Mouse (Mus musculus) thymus, adult 2 months (tissue): Measurements from ENCODE around the gene Apoa1. TPM values are rescaled to one million over a fixed set of nuclear protein-coding genes. Genes with fewer than 3 reads are reported as not detected.

Source experiments
- DNase-seq: peaks from one replicate; pipeline ENCODE4 v3.0.0; 2021
- H3K27ac ChIP-seq: fragments of 200-500 bp; 2 replicates; pipeline ENCODE4 v1.5.1; 2012; ENCODE audit warnings: low read length, control low read depth; ENCODE audit not compliant: control insufficient read depth, insufficient read depth
- H3K27me3 ChIP-seq: fragments of 200-500 bp; 2 replicates; pipeline ENCODE4 v1.6.1; 2012; ENCODE audit warnings: mild to moderate bottlenecking, low read length, moderate library complexity, mixed read lengths; ENCODE audit not compliant: control insufficient read depth, insufficient read depth
- H3K36me3 ChIP-seq: fragments of 200-500 bp; 2 replicates; pipeline ENCODE4 v1.6.1; 2012; ENCODE audit warnings: mild to moderate bottlenecking, low read length, moderate library complexity; ENCODE audit not compliant: control insufficient read depth, insufficient read depth
- H3K4me1 ChIP-seq: fragments of 200-500 bp; replicated peaks from 2 replicates; pipeline ENCODE4 v1.6.1; 2012; ENCODE audit warnings: low read length; ENCODE audit not compliant: control insufficient read depth, insufficient read depth
- H3K4me3 ChIP-seq: fragments of 200-500 bp; 2 replicates; pipeline ENCODE4 v1.5.1; 2012; ENCODE audit warnings: mild to moderate bottlenecking, low read length, control low read depth, moderate library complexity; ENCODE audit not compliant: control insufficient read depth, insufficient read depth
- CTCF ChIP-seq: fragments of 200-500 bp; IDR thresholded peaks from 2 replicates; pipeline ENCODE4 v1.5.1; 2012; ENCODE audit warnings: mild to moderate bottlenecking, control low read depth, low read length, moderate library complexity, borderline replicate concordance; ENCODE audit not compliant: control insufficient read depth, poor library complexity, insufficient read depth; ENCODE audit errors: extremely low read depth
- POLR2A ChIP-seq: fragments of 200-500 bp; IDR thresholded peaks from 2 replicates; pipeline ENCODE4 v1.6.1; 2012; ENCODE audit warnings: mild to moderate bottlenecking, low read length, control low read depth, moderate library complexity; ENCODE audit not compliant: control insufficient read depth, poor library complexity, insufficient read depth; ENCODE audit errors: extremely low read depth
- WGBS: fragments of 180-500 bp; shearing (Covaris S2); methylation state at CpG from one replicate; pipeline ENCODE4 v1.1.7; 2018; 5-methylcytosine and 5-hydroxymethylcytosine counted together
- polyA plus RNA-seq: library from polyadenylated mRNA; depleted of rRNA; stranded (reverse); fragments of >200 nt; gene quantifications from 2 replicates; pipeline ENCODE4 v1.2.3, GENCODE M21; 2012; rRNA removed

Gene Apoa1
- polyA plus RNA-seq, 1 experiment: 3.3 TPM

- no peak for DNase-seq
- Histone ChIP-seq H3K27me3 (no peaks in the 10 kb centered on the region; the same call in 1 of the 2 replicates), H3K4me1 (peaks cover 8% of the 10 kb centered on the region), H3K36me3 (no peaks in the 10 kb centered on the region), H3K4me3 (no peak overlapping the region), H3K27ac (no peak overlapping the region)
- WGBS: 93% methylated on average over 5 of the region's 5 CpGs
- TF ChIP-seq CTCF (no peak), POLR2A (no peak)
These were observed 40.7 kb downstream of the Apoa1 start for GRCm38 (mm10) chr9:46269125-46269524.

DNA sequence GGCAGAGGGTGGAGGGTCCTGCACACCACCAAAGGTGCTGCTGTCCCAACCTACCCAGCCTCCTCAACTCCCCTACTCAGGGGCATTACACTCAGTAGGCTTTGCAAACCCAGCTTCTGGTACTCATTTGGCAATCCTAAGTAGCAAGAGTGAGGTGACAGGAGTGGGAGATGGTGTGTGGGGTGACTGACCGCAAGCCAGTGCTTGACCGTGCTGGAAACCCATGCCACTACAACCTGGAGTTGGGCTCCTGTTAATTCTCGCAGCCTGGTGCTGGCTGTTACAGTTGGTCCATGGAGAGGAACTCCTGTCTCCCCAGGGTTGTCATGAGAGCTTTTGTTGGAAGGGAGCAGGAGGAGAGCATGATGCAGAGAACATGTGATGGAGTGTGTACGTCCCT is 42.4 kb downstream of the Apoa1 start:
- H3K36me3 ChIP-seq: peaks cover 6% of the 10 kb centered on the region
- no peak overlapping the region for H3K27ac ChIP-seq
- peaks cover 8% of the 10 kb centered on the region for H3K4me1 ChIP-seq
- H3K4me3 ChIP-seq: no peak overlapping the region
- DNase-seq: no peak
- no peaks in the 10 kb centered on the region; the same call in 1 of the 2 replicates for H3K27me3 ChIP-seq
- WGBS: 98% methylated on average over 4 of the region's 4 CpGs
- TF ChIP-seq POLR2A: no peak
- no peak for TF ChIP-seq CTCF

GRCm38 (mm10) chr9:46272070-46272469 is 43.7 kb downstream of the Apoa1 start:
- H3K4me1 ChIP-seq: peaks cover 8% of the 10 kb centered on the region
- H3K27me3 ChIP-seq: no peaks in the 10 kb centered on the region; the same call in 1 of the 2 replicates

GRCm38 (mm10) chr9:46272677-46273454 is 44.5 kb downstream of the Apoa1 start, which contains the start of gene Zpr1:
TSS of gene Zpr1 (plus strand) at chr9:46273064.
- TF ChIP-seq POLR2A: peak; percentile 77
- 0 out of 2 replicates have a peak, but pooled peaks have one; percentile 17 for TF ChIP-seq CTCF
- DNase-seq: peak; percentile 89
- WGBS: 4% methylated on average over 45 of the region's 45 CpGs
- Histone ChIP-seq H3K4me1 (peaks cover 8% of the 10 kb centered on the region), H3K4me3 (peak within 1 kb of the TSS; percentile 92), H3K27me3 (no peaks in the 10 kb centered on the region), H3K36me3 (peaks cover 26% of the 10 kb centered on the region), H3K27ac (no peak within 1 kb of the TSS; the same call in 1 of the 2 replicates)

More at GRCm38 (mm10) chr9:46272070-46272469, 43.7 kb downstream of the Apoa1 start:
- peak; percentile 12 for DNase-seq
- 32% methylated on average over 9 of the region's 9 CpGs for WGBS
- no peak for TF ChIP-seq POLR2A
- TF ChIP-seq CTCF: no peak
- no peak overlapping the region for H3K4me3 ChIP-seq
- H3K27ac ChIP-seq: no peak overlapping the region
- peaks cover 18% of the 10 kb centered on the region for H3K36me3 ChIP-seq

DNA sequence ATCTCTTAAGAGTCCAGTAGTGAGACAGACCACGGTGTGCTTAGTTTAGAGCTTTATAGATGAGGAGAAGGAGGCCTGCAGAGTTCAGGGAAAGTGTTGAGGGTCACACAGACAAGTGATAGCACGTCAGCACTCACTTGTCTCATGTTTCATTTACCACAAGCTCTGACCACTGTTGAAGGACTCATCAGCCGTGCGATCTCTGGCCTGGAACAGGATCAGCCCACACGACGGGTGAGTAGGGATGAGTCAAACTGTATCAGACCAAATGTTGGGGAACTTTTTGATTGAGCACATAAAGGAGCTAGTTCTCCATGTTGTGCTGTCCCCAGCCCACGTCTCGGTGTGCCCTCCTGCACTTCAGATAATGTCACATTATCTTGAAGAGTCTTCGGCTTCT is 46.1 kb downstream of the Apoa1 start:
- H3K4me3 ChIP-seq: no peak overlapping the region

More for the DNA sequence above, 46.1 kb downstream of the Apoa1 start:
- Histone ChIP-seq H3K4me1 (peaks cover 8% of the 10 kb centered on the region), H3K36me3 (peaks cover 32% of the 10 kb centered on the region), H3K27me3 (no peaks in the 10 kb centered on the region), H3K27ac (no peak overlapping the region)
- WGBS: 97% methylated on average over 9 of the region's 9 CpGs
- DNase-seq: no peak
- TF ChIP-seq CTCF (no peak), POLR2A (no peak)

Other genes starting within 250 kb of the Apoa1 start
- 24.4 and 27.3 TPM in 2 replicates for gene Pafah1b2, start 215.9 kb upstream of the Apoa1 start, polyA plus RNA-seq
- 28.5 and 29.4 TPM in 2 replicates for gene Sik3, start 215.8 kb upstream of the Apoa1 start, polyA plus RNA-seq
- gene Apoc3, start 7.1 kb downstream of the Apoa1 start, polyA plus RNA-seq: 6.5 and 22.7 TPM in 2 replicates
- gene Apoa4, start 12.1 kb downstream of the Apoa1 start, polyA plus RNA-seq: 6.9 and 8.2 TPM in 2 replicates
- gene Apoa5, start 40.1 kb downstream of the Apoa1 start, polyA plus RNA-seq: 0.09 and 3.4 TPM in 2 replicates
- 25.9 and 28.7 TPM in 2 replicates for gene Zpr1, start 44.5 kb downstream of the Apoa1 start, polyA plus RNA-seq
- gene Bud13, start 54.4 kb downstream of the Apoa1 start, polyA plus RNA-seq: 19.9 and 22.7 TPM in 2 replicates
- gene 4931429L15Rik, start 91.4 kb downstream of the Apoa1 start, polyA plus RNA-seq: 0.07 TPM in 1 of 2 replicates, not detected in the other